Mouse (Mus musculus): ENCODE data around the gene Msantd1. TPM values are rescaled to one million over a fixed set of nuclear protein-coding genes. Genes with fewer than 3 reads are reported as not detected.

Msantd1 gene
- polyA plus RNA-seq, 1 experiment from 2014 or later = 1.2 TPM

GRCm38 (mm10) chr5:34908726-34909633 is 1.2 kb downstream of the Msantd1 start:
- no peak overlapping the region for H3K27ac ChIP-seq (replicated peaks)
- H3K27me3 ChIP-seq (replicated peaks; ENCODE audit: low read depth, poor library complexity, severe bottlenecking) = no peaks in the 10 kb centered on the region
- no peaks in the 10 kb centered on the region for H3K9me3 ChIP-seq
- H3K4me1 ChIP-seq = no peaks in the 10 kb centered on the region
- DNase-seq (ENCODE audit: low spot score) = no peak
- 84% methylated on average over 9 of the region's 9 CpGs for WGBS
- peaks cover 77% of the 10 kb centered on the region for H3K36me3 ChIP-seq (replicated peaks)
- no peak overlapping the region for H3K4me3 ChIP-seq

- DNase-seq (ENCODE audit: low spot score) = no peak
- Histone ChIP-seq H3K27ac (replicated peaks) (no peak overlapping the region), H3K27me3 (replicated peaks; ENCODE audit: low read depth, poor library complexity, severe bottlenecking) (no peaks in the 10 kb centered on the region), H3K4me3 (no peak overlapping the region), H3K9me3 (no peaks in the 10 kb centered on the region), H3K36me3 (replicated peaks) (peaks cover 69% of the 10 kb centered on the region), H3K4me1 (no peaks in the 10 kb centered on the region)
- 96% methylated on average over 1 of the region's 1 CpGs for WGBS
These were observed 2.1 kb downstream of the Msantd1 start for GRCm38 (mm10) chr5:34909634-34910503.

- DNase-seq (ENCODE audit: low spot score) = no peak
- Histone ChIP-seq H3K4me1 (no peaks in the 10 kb centered on the region), H3K27me3 (replicated peaks; ENCODE audit: low read depth, poor library complexity, severe bottlenecking) (no peaks in the 10 kb centered on the region), H3K9me3 (no peaks in the 10 kb centered on the region), H3K4me3 (no peak overlapping the region), H3K36me3 (replicated peaks) (peaks cover 63% of the 10 kb centered on the region), H3K27ac (replicated peaks) (no peak overlapping the region)
- 86% methylated on average over 4 of the region's 4 CpGs for WGBS
These were observed 2.6 kb downstream of the Msantd1 start for GRCm38 (mm10) chr5:34910504-34910815.

DNA sequence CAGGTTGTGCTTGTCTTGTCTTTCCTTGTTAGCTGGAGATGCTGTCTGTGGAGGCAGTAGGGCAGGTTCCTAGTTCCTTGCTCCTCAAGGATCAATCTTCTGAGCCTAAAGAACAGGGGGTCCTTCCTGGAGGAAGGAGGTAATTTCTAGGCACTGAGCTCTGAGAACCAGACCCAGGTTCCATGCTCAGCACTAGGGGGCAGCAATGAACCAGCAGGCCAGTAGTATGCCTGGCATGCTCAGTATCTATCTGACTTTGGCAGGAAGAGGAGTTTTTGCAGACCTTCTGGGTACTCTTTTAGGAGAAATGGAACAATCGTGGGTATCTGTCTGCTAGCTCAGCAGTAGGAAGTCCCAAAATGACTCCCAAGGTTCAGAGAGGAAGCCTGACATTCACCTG is 8.0 kb downstream of the Msantd1 start:
- Histone ChIP-seq H3K27me3 (replicated peaks; ENCODE audit: low read depth, poor library complexity, severe bottlenecking) (no peaks in the 10 kb centered on the region), H3K4me3 (no peak overlapping the region), H3K9me3 (no peaks in the 10 kb centered on the region), H3K4me1 (peaks cover 20% of the 10 kb centered on the region), H3K27ac (replicated peaks) (no peak overlapping the region), H3K36me3 (replicated peaks) (peaks cover 10% of the 10 kb centered on the region; the same call in 1 of the 2 replicates)
- 20% methylated on average over 1 of the region's 1 CpGs for WGBS
- peak; percentile 65 for DNase-seq (ENCODE audit: low spot score)

- H3K27ac ChIP-seq (replicated peaks) = peak overlapping the region; percentile 15; the same call in 1 of the 2 replicates
- WGBS = 70% methylated on average over 10 of the region's 10 CpGs
These were observed 9.4 kb downstream of the Msantd1 start for GRCm38 (mm10) chr5:34917234-34917655.

GRCm38 (mm10) chr5:34918785-34919184 is 11.0 kb downstream of the Msantd1 start:
- H3K27ac ChIP-seq (replicated peaks) = no peak overlapping the region
- no peaks in the 10 kb centered on the region for H3K9me3 ChIP-seq
- H3K36me3 ChIP-seq (replicated peaks) = peaks cover 18% of the 10 kb centered on the region
- no peaks in the 10 kb centered on the region for H3K27me3 ChIP-seq (replicated peaks; ENCODE audit: low read depth, poor library complexity, severe bottlenecking)
- H3K4me1 ChIP-seq = peaks cover 20% of the 10 kb centered on the region
- H3K4me3 ChIP-seq = no peak overlapping the region
- WGBS = 88% methylated on average over 3 of the region's 3 CpGs
- DNase-seq (ENCODE audit: low spot score) = no peak

More at GRCm38 (mm10) chr5:34917234-34917655, 9.4 kb downstream of the Msantd1 start:
- H3K4me1 ChIP-seq = peaks cover 20% of the 10 kb centered on the region
- peaks cover 5% of the 10 kb centered on the region; the same call in 1 of the 2 replicates for H3K36me3 ChIP-seq (replicated peaks)
- H3K27me3 ChIP-seq (replicated peaks; ENCODE audit: low read depth, poor library complexity, severe bottlenecking) = no peaks in the 10 kb centered on the region
- peak; percentile 30 for DNase-seq (ENCODE audit: low spot score)
- H3K9me3 ChIP-seq = no peaks in the 10 kb centered on the region
- H3K4me3 ChIP-seq = no peak overlapping the region

- 77% methylated on average over 6 of the region's 6 CpGs for WGBS
- DNase-seq (ENCODE audit: low spot score) = no peak
- no peak overlapping the region for H3K4me3 ChIP-seq
- peaks cover 2% of the 10 kb centered on the region; the same call in 1 of the 2 replicates for H3K4me1 ChIP-seq
- no peaks in the 10 kb centered on the region for H3K27me3 ChIP-seq (replicated peaks; ENCODE audit: low read depth, poor library complexity, severe bottlenecking)
- H3K36me3 ChIP-seq (replicated peaks) = peaks cover 35% of the 10 kb centered on the region
- no peaks in the 10 kb centered on the region for H3K9me3 ChIP-seq
- H3K27ac ChIP-seq (replicated peaks) = no peak overlapping the region
These were observed 14.7 kb downstream of the Msantd1 start for GRCm38 (mm10) chr5:34922531-34922930.

GRCm38 (mm10) chr5:34923920-34924319 is 16.1 kb downstream of the Msantd1 start:
- peaks cover 35% of the 10 kb centered on the region for H3K36me3 ChIP-seq (replicated peaks)
- H3K4me1 ChIP-seq = no peaks in the 10 kb centered on the region
- no peak for DNase-seq (ENCODE audit: low spot score)
- H3K4me3 ChIP-seq = no peak overlapping the region
- H3K27ac ChIP-seq (replicated peaks) = no peak overlapping the region
- 93% methylated on average over 4 of the region's 4 CpGs for WGBS
- H3K27me3 ChIP-seq (replicated peaks; ENCODE audit: low read depth, poor library complexity, severe bottlenecking) = no peaks in the 10 kb centered on the region
- no peaks in the 10 kb centered on the region for H3K9me3 ChIP-seq

- Histone ChIP-seq H3K36me3 (replicated peaks) (peaks cover 35% of the 10 kb centered on the region), H3K27me3 (replicated peaks; ENCODE audit: low read depth, poor library complexity, severe bottlenecking) (no peaks in the 10 kb centered on the region), H3K4me1 (no peaks in the 10 kb centered on the region), H3K27ac (replicated peaks) (no peak overlapping the region), H3K9me3 (no peaks in the 10 kb centered on the region), H3K4me3 (no peak overlapping the region)
- WGBS = 89% methylated on average over 7 of the region's 7 CpGs
- DNase-seq (ENCODE audit: low spot score) = no peak
These were observed 16.7 kb downstream of the Msantd1 start for GRCm38 (mm10) chr5:34924519-34924918.

DNA sequence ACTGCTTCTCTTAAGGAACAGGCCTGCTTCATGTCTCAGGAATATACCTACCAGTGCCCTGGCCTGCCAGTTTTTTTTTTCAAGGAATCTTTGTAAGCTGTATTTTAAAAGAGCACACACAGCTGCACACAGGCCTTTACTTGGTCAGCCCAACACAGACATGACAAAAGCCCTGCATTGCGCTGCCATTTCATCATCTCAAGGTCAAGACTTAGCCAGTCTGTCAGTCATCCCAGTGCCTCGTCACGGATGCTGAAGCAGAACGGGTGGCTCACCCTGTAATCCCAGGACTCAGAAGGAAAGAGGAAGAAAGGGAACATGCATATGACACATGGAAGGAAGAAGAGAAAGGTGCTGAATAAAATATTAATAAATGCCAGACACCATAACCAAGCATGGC is 19.8 kb downstream of the Msantd1 start:
- Histone ChIP-seq H3K4me3 (no peak overlapping the region), H3K36me3 (replicated peaks) (peaks cover 29% of the 10 kb centered on the region), H3K27ac (replicated peaks) (no peak overlapping the region), H3K9me3 (no peaks in the 10 kb centered on the region), H3K4me1 (peaks cover 21% of the 10 kb centered on the region), H3K27me3 (replicated peaks; ENCODE audit: low read depth, poor library complexity, severe bottlenecking) (no peaks in the 10 kb centered on the region)
- DNase-seq (ENCODE audit: low spot score) = no peak
- WGBS = 90% methylated on average over 4 of the region's 4 CpGs

GRCm38 (mm10) chr5:34930151-34930975 is 22.6 kb downstream of the Msantd1 start:
- no peak for DNase-seq (ENCODE audit: low spot score)
- Histone ChIP-seq H3K36me3 (replicated peaks) (peaks cover 3% of the 10 kb centered on the region; the same call in 1 of the 2 replicates), H3K9me3 (no peaks in the 10 kb centered on the region), H3K27ac (replicated peaks) (peak overlapping the region; percentile 30; the same call in 1 of the 2 replicates), H3K4me3 (no peak overlapping the region), H3K4me1 (peaks cover 21% of the 10 kb centered on the region), H3K27me3 (replicated peaks; ENCODE audit: low read depth, poor library complexity, severe bottlenecking) (no peaks in the 10 kb centered on the region)
- 84% methylated on average over 9 of the region's 9 CpGs for WGBS

GRCm38 (mm10) chr5:34931091-34931490 is 23.3 kb downstream of the Msantd1 start:
- WGBS = 87% methylated on average over 2 of the region's 2 CpGs
- H3K4me1 ChIP-seq = peaks cover 21% of the 10 kb centered on the region
- no peaks in the 10 kb centered on the region; the same call in 1 of the 2 replicates for H3K36me3 ChIP-seq (replicated peaks)
- no peak for DNase-seq (ENCODE audit: low spot score)
- H3K4me3 ChIP-seq = no peak overlapping the region
- H3K27ac ChIP-seq (replicated peaks) = peak overlapping the region; percentile 30; the same call in 1 of the 2 replicates
- no peaks in the 10 kb centered on the region for H3K27me3 ChIP-seq (replicated peaks; ENCODE audit: low read depth, poor library complexity, severe bottlenecking)
- no peaks in the 10 kb centered on the region for H3K9me3 ChIP-seq

Measured in embryonic facial prominence, embryonic 10.5 days (tissue).